In genomic region chr7:45908384-45908783, GRCm38 (mm10) we compare ENCODE assay signal across 18 mouse cellular contexts. TPM values are rescaled to one million over a fixed set of nuclear protein-coding genes. Genes with fewer than 3 reads are reported as not detected.
"Had no signal": no experiment of that assay in that cellular context is flagged by ENCODE, and none has a peak within 500 bp of the region (broad histone marks: within the 10 kb centered on the region; RNA-seq: fewer than 3 reads in every experiment).

No protein-coding gene starts in this region.

- H3K27ac ChIP-seq: kidney, postnatal 0 days; left cerebral cortex, adult 2 months; limb, embryonic 10.5 days; liver, embryonic 12.5 days; lung, embryonic 15.5 days; midbrain, embryonic 13.5 days; neural tube, embryonic 15.5 days; stomach, embryonic 15.5 days had no signal

- H3K27me3 ChIP-seq: liver, embryonic 12.5 days; lung, embryonic 15.5 days; midbrain, embryonic 13.5 days; neural tube, embryonic 15.5 days; stomach, embryonic 15.5 days had no signal

- ATAC-seq: inflammation-experienced regulatory T-cells, adult 6 months; intestine, postnatal 0 days; liver, embryonic 12.5 days; midbrain, embryonic 13.5 days had no signal

- H3K9me3 ChIP-seq: limb, embryonic 10.5 days; lung, embryonic 15.5 days; midbrain, embryonic 13.5 days; neural tube, embryonic 15.5 days; stomach, embryonic 15.5 days had no signal

- H3K4me2 ChIP-seq: liver, embryonic 12.5 days; lung, embryonic 15.5 days; midbrain, embryonic 13.5 days; neural tube, embryonic 15.5 days; stomach, embryonic 15.5 days had no signal

- H3K4me1 ChIP-seq: limb, embryonic 10.5 days; liver, embryonic 12.5 days; lung, embryonic 15.5 days; midbrain, embryonic 13.5 days; neural tube, embryonic 15.5 days; stomach, embryonic 15.5 days had no signal

- DNase-seq: lung, postnatal 14 days; right cerebral cortex, adult 18-20 months; right cerebral cortex, postnatal 25 days; thymus, adult 2 months; thymus, postnatal 25 days had no signal

- H3K9ac ChIP-seq: liver, embryonic 12.5 days; lung, embryonic 15.5 days; midbrain, embryonic 13.5 days; neural tube, embryonic 15.5 days; stomach, embryonic 15.5 days had no signal

- H3K4me3 ChIP-seq: left cerebral cortex, adult 2 months; limb, embryonic 10.5 days; liver, embryonic 12.5 days; lung, embryonic 15.5 days; midbrain, embryonic 13.5 days; myocyte; neural tube, embryonic 15.5 days; stomach, embryonic 15.5 days had no signal

RNA-seq across cellular contexts. Expression of gene Syngr4, which starts 11.9 kb away (rescaled TPM):
- total RNA-seq: layer of hippocampus, postnatal 25 days; left cerebral cortex, adult 2 months had no signal
- polyA plus RNA-seq: urinary bladder, adult 2 months had no signal

RNA-seq across cellular contexts. Expression of gene Grin2d, which starts 30.2 kb away (rescaled TPM):
- polyA plus RNA-seq: inflammation-experienced regulatory T-cells, adult 6 months had no signal
